Mouse (Mus musculus) midbrain, embryonic 15.5 days (tissue): ENCODE data around the gene H2-M10.6. TPM values are rescaled to one million over a fixed set of nuclear protein-coding genes. Genes with fewer than 3 reads are reported as not detected.
A peak's percentile ranks its signal among the peaks of the same experiment; 100 is the strongest.
"Not testable (repeated sequence)": the region's sequence is repeated elsewhere in the genome, so short reads cannot be mapped to it uniquely, and the experiment has no call there.

Experiments
- ATAC-seq: fragments of 200-750 bp; cut with Nextera tagmentation; replicated peaks from 2 replicates; pipeline ENCODE4 v1.8.0; 2017; ENCODE audit warnings: moderate TSS enrichment
- H3K27ac ChIP-seq: fragments of 300-500 bp; sonication (generic); 2 replicates; pipeline ENCODE4 v1.5.1; 2015; ENCODE audit warnings: mild to moderate bottlenecking, inconsistent platforms
- H3K27me3 ChIP-seq: fragments of 300-500 bp; sonication (generic); replicated peaks from 2 replicates; pipeline ENCODE4 v1.6.1; 2015; ENCODE audit warnings: inconsistent platforms
- H3K36me3 ChIP-seq: fragments of 300-500 bp; sonication (generic); replicated peaks from 2 replicates; pipeline ENCODE4 v1.6.1; 2015; ENCODE audit warnings: inconsistent platforms
- H3K4me1 ChIP-seq: fragments of 300-500 bp; sonication (generic); 2 replicates; pipeline ENCODE4 v1.6.1; 2015; ENCODE audit warnings: inconsistent platforms
- H3K4me2 ChIP-seq: fragments of 300-500 bp; sonication (generic); 2 replicates; pipeline ENCODE4 v1.6.1; 2015; ENCODE audit warnings: inconsistent platforms, mild to moderate bottlenecking, moderate library complexity
- H3K4me3 ChIP-seq: fragments of 300-500 bp; sonication (generic); 2 replicates; pipeline ENCODE4 v1.5.1; 2015; ENCODE audit warnings: mild to moderate bottlenecking, inconsistent platforms
- H3K9ac ChIP-seq: fragments of 300-500 bp; sonication (generic); 2 replicates; pipeline ENCODE4 v1.6.1; 2015; ENCODE audit warnings: mild to moderate bottlenecking, inconsistent platforms
- H3K9me3 ChIP-seq: fragments of 300-500 bp; sonication (generic); 2 replicates; pipeline ENCODE4 v1.6.1; 2016; ENCODE audit warnings: inconsistent platforms
- WGBS: fragments of 180-500 bp; shearing (Covaris S2); methylation state at CpG from one replicate; pipeline ENCODE4 v1.1.7; 2015; ENCODE audit warnings: mixed read lengths; 5-methylcytosine and 5-hydroxymethylcytosine counted together
- polyA plus RNA-seq: library from polyadenylated mRNA; unstranded; fragments of >200 nt; fragmentation: Nextera tagmentation; extraction: Ambion mirVana; gene quantifications from 2 replicates; pipeline ENCODE4 v1.2.1, GENCODE M21; 2015

The H2-M10.6 gene
- polyA plus RNA-seq, result not detected in 2 replicates

DNA sequence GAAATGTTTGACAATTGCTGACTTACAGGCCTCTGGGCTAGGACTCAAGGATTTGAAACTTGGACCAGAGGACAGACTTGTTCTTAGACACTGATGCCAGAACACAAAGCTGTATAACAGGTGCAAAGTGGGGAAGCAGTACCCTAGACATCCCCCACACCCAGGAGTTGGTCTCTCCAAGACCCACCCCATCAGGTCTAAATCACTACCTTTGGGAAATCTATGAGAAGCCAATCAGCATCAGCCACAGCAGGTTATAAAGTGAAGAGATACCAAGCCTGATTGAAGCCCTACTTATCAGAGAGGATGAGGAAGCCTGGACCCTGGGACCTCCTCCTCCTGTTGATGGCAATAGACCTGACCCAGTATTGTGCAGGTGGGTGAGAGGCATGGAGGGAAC, at the start of gene H2-M10.6:
TSS of gene H2-M10.6 (plus strand) at position 301 of the 400 bp plus-strand sequence.
- Histone ChIP-seq H3K27ac (no peak within 1 kb of the TSS), H3K4me3 (no peak within 1 kb of the TSS), H3K27me3 (no peaks in the 10 kb centered on the region), H3K4me1 (no peaks in the 10 kb centered on the region), H3K9me3 (no peaks in the 10 kb centered on the region), H3K9ac (no peak within 1 kb of the TSS), H3K36me3 (no peaks in the 10 kb centered on the region), H3K4me2 (no peak within 1 kb of the TSS)
- ATAC-seq, result no peak

DNA sequence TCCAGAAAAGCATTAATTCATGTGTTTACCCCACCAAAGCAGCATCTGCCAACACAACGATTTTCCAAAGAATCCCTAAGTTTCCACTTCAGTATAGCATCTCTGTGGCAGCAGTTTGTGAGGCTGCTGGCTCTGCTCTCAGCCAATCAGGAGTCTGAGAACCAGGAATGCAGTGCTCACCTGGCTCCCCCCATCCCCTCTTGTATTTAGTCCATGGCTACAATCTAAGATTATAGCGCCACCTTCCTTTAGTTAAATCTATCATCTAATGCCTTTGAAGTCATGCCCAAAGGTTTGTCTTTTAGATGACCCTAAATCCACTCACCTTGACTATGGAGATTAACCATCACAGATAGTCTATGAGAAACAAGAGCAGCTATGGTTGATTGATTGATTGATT, 48.2 kb upstream of the H2-M10.6 start:
- no peak for ATAC-seq
- no peak overlapping the region for H3K4me2 ChIP-seq
- no peak overlapping the region for H3K27ac ChIP-seq
- H3K36me3 ChIP-seq, result no peaks in the 10 kb centered on the region
- no peak overlapping the region for H3K9ac ChIP-seq
- H3K9me3 ChIP-seq, result no peaks in the 10 kb centered on the region
- H3K4me3 ChIP-seq, result no peak overlapping the region
- no peaks in the 10 kb centered on the region for H3K4me1 ChIP-seq
- H3K27me3 ChIP-seq, result no peaks in the 10 kb centered on the region
- WGBS, result 42% methylated on average over 2 of the region's 2 CpGs

DNA sequence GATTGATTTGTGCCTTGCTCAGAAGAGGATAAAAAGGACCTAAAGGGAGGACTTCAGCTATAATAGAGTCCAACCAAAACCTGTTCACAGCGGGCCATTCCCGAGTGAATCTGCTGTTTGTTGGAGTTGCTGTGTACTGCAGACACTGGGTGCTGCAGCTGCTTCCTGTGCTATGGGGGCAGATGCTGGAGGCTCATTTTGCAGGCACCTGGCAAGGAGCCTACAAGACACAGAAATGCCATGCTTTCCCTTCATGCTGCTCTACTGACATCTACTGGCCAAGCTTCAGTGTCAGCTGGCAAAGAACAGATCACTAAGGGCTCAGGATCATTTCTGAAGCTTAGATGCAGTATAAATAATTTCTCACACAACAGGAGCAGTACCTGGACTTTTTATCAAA, 47.7 kb upstream of the H2-M10.6 start:
- not testable (repeated sequence) for H3K27ac ChIP-seq, H3K4me2 ChIP-seq, H3K9ac ChIP-seq, H3K27me3 ChIP-seq, H3K9me3 ChIP-seq, H3K36me3 ChIP-seq, H3K4me1 ChIP-seq, H3K4me3 ChIP-seq
- WGBS, result 35% methylated on average over 2 of the region's 2 CpGs
- ATAC-seq, result peak; percentile 66

DNA sequence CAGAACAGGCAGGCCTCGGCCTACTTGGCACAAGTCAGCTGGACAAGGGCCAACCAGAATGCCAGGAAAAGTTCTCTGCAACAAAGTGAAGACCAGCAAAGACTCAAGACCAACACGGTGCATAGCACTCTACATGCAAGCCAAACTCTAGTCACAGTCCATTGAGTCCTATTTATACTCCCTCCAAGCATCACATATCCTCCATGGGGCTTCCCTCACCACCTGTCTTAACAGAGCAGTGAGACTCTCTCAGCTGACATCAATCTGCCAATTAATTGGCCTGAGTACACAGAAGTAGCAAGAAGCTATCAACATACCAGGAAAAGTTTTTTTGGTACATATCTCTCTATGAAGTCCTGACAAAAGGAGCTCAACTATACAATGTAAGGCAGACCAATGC, 46.6 kb upstream of the H2-M10.6 start:
- not testable (repeated sequence) for ATAC-seq

DNA sequence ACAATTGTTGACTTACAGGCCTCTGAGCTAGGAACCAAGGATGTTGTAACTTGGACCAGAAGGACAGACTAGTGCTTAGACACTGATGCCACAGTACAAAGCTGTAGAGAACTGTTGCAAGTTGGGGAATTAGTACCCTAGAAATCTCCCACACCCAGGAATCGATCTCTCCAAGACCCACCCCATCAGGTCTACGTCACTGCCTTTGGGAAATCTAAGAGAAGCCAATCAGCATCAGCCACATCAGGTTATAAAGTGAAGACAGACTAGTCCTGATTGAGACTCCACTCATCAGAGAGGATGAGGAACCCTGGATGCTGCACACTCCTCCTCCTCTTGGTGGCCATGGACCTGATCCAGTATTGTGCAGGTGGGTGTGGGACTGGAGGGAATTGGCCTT, 39.4 kb upstream of the H2-M10.6 start, which contains the start of gene H2-M10.5:
TSS of gene H2-M10.5 (plus strand) at position 301 of the 400 bp plus-strand sequence.
- not testable (repeated sequence) for H3K4me2 ChIP-seq, H3K4me1 ChIP-seq, H3K9me3 ChIP-seq, H3K27me3 ChIP-seq, H3K27ac ChIP-seq, H3K9ac ChIP-seq, H3K4me3 ChIP-seq, ATAC-seq, H3K36me3 ChIP-seq
- 89% methylated on average over 2 of the region's 2 CpGs for WGBS

More for the DNA sequence above, 46.6 kb upstream of the H2-M10.6 start:
- H3K4me1 ChIP-seq, H3K36me3 ChIP-seq, H3K27ac ChIP-seq, H3K4me2 ChIP-seq, H3K9me3 ChIP-seq, H3K4me3 ChIP-seq, H3K9ac ChIP-seq, H3K27me3 ChIP-seq: not testable (repeated sequence)
- WGBS, result 74% methylated on average over 2 of the region's 2 CpGs

DNA sequence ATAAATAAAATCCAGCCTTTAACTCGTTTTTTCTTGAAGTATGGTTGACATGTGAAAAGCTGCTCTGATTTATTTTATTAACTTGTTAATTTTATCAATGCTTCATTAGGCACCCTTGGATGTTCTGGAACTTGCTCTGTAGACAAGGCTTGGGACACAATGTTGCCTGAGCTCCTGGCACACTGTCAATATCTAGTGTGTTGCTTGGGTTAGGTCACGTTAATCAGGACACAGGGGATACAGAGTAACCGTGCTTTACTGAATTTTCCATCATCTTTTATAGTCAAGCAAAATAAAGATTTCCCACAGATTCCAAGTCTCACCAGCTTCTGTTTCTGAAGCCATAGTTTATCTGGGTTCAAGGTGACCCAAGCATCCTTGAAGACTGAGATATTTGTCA, 30.4 kb upstream of the H2-M10.6 start:
- ATAC-seq, result no peak
- no peak overlapping the region for H3K27ac ChIP-seq
- 72% methylated on average over 3 of the region's 3 CpGs for WGBS
- H3K4me2 ChIP-seq, result no peak overlapping the region
- no peak overlapping the region for H3K9ac ChIP-seq
- no peak overlapping the region for H3K4me3 ChIP-seq
- H3K9me3 ChIP-seq, result no peaks in the 10 kb centered on the region
- no peaks in the 10 kb centered on the region for H3K27me3 ChIP-seq
- no peaks in the 10 kb centered on the region for H3K4me1 ChIP-seq
- H3K36me3 ChIP-seq, result no peaks in the 10 kb centered on the region

DNA sequence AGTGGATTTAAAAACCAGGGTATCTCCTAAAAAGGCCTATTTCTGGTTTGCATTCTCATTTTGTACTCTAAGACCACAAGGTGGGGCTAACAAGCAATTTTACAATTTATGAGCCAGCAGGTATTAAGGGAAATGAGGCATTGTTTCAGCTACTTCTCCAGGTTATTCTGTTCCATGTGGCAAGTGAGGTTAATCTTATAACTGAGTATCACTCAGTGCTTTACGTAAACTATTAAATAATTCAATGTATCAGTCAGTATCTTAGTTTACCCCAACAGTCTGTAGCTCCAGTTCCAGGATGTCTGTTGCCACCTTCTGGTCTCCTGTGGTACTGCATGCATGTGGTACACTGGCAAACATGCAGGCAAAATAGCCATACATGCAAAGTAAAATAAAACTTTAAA, 25.5 kb upstream of the H2-M10.6 start:
- not testable (repeated sequence) for H3K27ac ChIP-seq, H3K27me3 ChIP-seq, H3K4me3 ChIP-seq, H3K4me1 ChIP-seq, H3K4me2 ChIP-seq, H3K9me3 ChIP-seq, H3K9ac ChIP-seq, H3K36me3 ChIP-seq
- WGBS, result 40% methylated on average over 1 of the region's 1 CpGs
- ATAC-seq, result 0 out of 2 replicates have a peak, but pooled peaks have one; percentile 17

DNA sequence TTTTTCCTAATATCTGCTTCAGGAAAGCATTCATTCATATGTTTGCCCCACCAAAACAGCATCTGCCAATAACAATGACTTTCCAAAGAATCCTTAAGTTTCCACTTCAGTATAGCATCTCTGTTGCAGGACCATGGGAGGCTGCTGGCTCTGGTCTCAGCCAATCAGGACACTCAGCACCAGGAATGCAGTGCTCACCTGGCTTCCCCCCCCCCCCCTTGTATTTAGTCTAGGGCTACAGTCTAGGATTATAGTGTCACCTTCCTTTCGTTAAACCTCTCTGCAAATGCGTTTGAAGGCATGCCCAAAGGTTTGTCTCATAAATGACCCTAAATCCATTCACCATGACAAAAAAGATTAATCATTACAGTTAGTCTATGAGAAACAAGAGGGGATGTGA, 23.6 kb upstream of the H2-M10.6 start:
- Histone ChIP-seq H3K4me2 (no peak overlapping the region), H3K9me3 (no peaks in the 10 kb centered on the region), H3K4me3 (no peak overlapping the region), H3K36me3 (no peaks in the 10 kb centered on the region), H3K27me3 (no peaks in the 10 kb centered on the region), H3K27ac (no peak overlapping the region), H3K4me1 (no peaks in the 10 kb centered on the region), H3K9ac (no peak overlapping the region)
- peak; percentile 50; the same call in 1 of the 2 replicates for ATAC-seq
- 79% methylated on average over 2 of the region's 2 CpGs for WGBS

DNA sequence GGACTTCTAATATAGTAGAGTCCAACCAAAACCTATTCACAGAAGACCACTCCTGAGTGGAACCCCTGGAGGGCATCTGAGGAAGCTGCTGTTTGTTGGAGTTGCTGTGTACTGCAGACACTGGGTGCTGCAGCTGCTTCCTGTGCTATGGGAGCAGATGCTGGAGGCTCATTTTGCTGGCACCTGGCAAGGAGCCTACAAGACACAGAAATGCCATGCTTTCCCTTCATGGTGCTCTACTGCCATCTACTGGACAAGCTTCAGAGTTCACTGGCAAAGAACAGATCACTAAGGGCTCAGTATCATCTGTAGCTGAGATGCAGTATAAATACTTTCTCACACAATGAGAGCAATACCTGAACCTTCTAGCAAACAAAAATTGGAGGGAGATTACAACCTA, 23.2 kb upstream of the H2-M10.6 start:
- ATAC-seq, result peak; percentile 85
- not testable (repeated sequence) for H3K27me3 ChIP-seq, H3K4me1 ChIP-seq, H3K36me3 ChIP-seq, H3K4me2 ChIP-seq, H3K9me3 ChIP-seq, H3K27ac ChIP-seq, H3K9ac ChIP-seq, H3K4me3 ChIP-seq

DNA sequence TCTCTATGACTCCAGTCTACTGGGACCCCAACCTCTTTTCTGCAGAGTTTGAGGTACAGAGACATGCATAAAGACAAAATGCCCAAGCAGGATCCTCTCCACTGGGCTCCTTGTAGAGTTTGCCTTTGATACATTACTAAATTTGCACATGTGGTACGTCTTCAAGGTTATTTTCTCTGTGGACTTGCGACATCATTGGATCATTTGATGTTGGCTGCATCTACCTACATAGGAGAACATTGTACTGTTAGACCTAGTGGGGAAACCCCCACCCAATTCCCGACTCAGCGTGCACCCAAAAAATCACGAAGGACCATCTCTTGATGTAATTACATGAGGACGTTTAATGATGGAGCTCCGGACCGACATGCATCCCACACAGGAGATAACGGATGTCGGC, 12.5 kb upstream of the H2-M10.6 start:
- no peaks in the 10 kb centered on the region for H3K9me3 ChIP-seq
- no peaks in the 10 kb centered on the region for H3K27me3 ChIP-seq
- ATAC-seq, result no peak
- no peaks in the 10 kb centered on the region for H3K36me3 ChIP-seq
- H3K4me3 ChIP-seq, result no peak overlapping the region
- no peaks in the 10 kb centered on the region for H3K4me1 ChIP-seq
- H3K9ac ChIP-seq, result no peak overlapping the region
- no peak overlapping the region for H3K4me2 ChIP-seq
- no peak overlapping the region for H3K27ac ChIP-seq
- 91% methylated on average over 10 of the region's 10 CpGs for WGBS

DNA sequence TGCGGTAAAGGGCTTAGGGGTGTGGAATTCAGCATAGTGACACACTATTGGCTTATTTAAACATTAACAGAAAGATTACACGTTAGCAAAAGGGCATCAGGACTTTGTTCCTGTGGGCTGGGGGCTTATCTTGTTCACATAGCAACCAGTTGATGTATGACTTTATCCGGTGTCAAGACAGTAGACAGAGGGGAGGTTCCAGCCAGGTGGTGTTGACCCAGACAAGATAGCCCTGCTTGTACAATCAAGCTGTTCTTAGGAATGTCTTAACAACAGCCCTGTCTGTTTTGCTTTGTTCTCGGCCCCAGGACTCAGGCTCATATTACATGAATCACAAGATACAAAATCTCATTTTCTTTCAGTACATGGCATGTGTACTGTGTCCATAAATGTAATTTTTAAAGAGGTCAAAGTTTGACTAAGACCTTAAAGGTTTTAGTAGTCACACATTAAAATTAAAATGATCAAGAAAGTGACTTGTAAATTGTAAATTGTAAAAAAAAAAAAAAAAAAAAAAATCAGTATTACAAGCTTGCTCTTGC, 12.0 kb upstream of the H2-M10.6 start:
- not testable (repeated sequence) for H3K4me2 ChIP-seq, H3K9ac ChIP-seq, H3K27me3 ChIP-seq, H3K9me3 ChIP-seq, H3K27ac ChIP-seq, H3K36me3 ChIP-seq, H3K4me3 ChIP-seq, ATAC-seq, H3K4me1 ChIP-seq
- 78% methylated on average over 4 of the region's 4 CpGs for WGBS

DNA sequence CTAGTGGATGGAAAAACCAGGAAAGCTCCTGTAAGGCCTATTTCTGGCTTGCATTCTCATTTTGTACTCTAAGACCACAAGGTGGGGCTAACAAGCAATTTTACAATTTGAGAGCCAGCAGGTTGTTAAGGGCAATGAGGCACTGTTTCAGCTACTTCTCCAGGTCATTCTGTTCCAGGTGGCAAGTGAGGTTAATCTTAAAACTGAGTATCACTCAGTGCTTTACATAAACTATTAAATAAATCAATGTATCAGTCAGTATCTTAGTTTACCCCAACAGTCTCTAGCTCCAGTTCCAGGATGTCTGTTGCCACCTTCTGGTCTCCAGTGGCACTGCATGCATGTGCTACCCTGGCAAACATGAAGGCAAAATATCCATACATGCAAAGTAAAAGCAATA, 12.0 kb downstream of the H2-M10.6 start:
- Histone ChIP-seq H3K4me1 (no peaks in the 10 kb centered on the region), H3K4me2 (no peak overlapping the region), H3K4me3 (no peak overlapping the region), H3K27ac (no peak overlapping the region), H3K36me3 (no peaks in the 10 kb centered on the region), H3K27me3 (0 out of 2 replicates have a peak, but pooled peaks cover 3% of the 10 kb centered on the region), H3K9me3 (no peaks in the 10 kb centered on the region), H3K9ac (no peak overlapping the region)
- no peak for ATAC-seq

DNA sequence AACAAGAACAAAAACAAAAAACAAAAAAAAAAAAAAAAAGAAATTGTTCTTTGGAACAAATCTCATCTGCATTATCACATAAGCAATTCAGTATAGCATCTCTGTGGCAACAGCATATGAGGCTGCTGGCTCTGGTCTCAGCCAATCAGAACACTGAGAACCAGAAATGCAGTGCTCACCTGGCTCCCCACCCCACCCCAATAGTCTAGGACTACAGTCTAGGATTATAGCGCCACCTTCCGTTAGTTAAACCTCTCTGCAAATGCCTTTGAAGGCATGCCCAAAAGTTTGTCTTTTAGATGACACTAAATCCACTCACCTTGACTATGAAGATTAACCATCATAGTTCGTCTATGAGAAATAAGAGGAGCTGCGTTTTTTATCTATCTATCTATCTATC, 13.6 kb downstream of the H2-M10.6 start:
- H3K4me2 ChIP-seq, result peak overlapping the region; percentile 43
- ATAC-seq, result peak; percentile 81

More for the DNA sequence above, 13.6 kb downstream of the H2-M10.6 start:
- Histone ChIP-seq H3K9me3 (no peaks in the 10 kb centered on the region), H3K9ac (no peak overlapping the region), H3K27me3 (0 out of 2 replicates have a peak, but pooled peaks cover 3% of the 10 kb centered on the region), H3K4me1 (no peaks in the 10 kb centered on the region), H3K36me3 (no peaks in the 10 kb centered on the region), H3K4me3 (no peak overlapping the region), H3K27ac (no peak overlapping the region)
- 37% methylated on average over 4 of the region's 4 CpGs for WGBS
